Mouse (Mus musculus) left cerebral cortex, adult 9 months (tissue): ENCODE measurements around the gene Mettl17.

Experiments
- DNase-seq, 2 experiments: peaks; one replicate each; pipeline ENCODE4 v3.0.0; 2022; ENCODE audit warnings: low spot score in 2 of 2

The Mettl17 gene

GRCm38 (mm10) chr14:51929309-51929943 is 44.8 kb downstream of the Mettl17 start:
- DNase-seq: peak; percentile 42 to 74

GRCm38 (mm10) chr14:51929968-51930367 is 45.3 kb downstream of the Mettl17 start:
- DNase-seq: no peak

- peak in 1 of 2 experiments; percentile 80 for DNase-seq
These were observed 46.2 kb downstream of the Mettl17 start for GRCm38 (mm10) chr14:51930824-51931223.

- DNase-seq: no peak
These were observed 47.7 kb downstream of the Mettl17 start for GRCm38 (mm10) chr14:51932092-51933020.

- DNase-seq: no peak
These were observed 54.4 kb downstream of the Mettl17 start for GRCm38 (mm10) chr14:51939005-51939404.

- no peak for DNase-seq
These were observed 56.4 kb downstream of the Mettl17 start for GRCm38 (mm10) chr14:51940944-51941560.

- DNase-seq: no peak
These were observed 56.9 kb downstream of the Mettl17 start for GRCm38 (mm10) chr14:51941577-51941976.

GRCm38 (mm10) chr14:51942236-51942635 is 57.6 kb downstream of the Mettl17 start:
- DNase-seq: no peak
